Mouse (Mus musculus): ENCODE measurements around the gene Sept9. TPM values are rescaled to one million over a fixed set of nuclear protein-coding genes. Genes with fewer than 3 reads are reported as not detected.

Sept9 gene
- polyA plus RNA-seq, 1 experiment: 253 TPM

DNA sequence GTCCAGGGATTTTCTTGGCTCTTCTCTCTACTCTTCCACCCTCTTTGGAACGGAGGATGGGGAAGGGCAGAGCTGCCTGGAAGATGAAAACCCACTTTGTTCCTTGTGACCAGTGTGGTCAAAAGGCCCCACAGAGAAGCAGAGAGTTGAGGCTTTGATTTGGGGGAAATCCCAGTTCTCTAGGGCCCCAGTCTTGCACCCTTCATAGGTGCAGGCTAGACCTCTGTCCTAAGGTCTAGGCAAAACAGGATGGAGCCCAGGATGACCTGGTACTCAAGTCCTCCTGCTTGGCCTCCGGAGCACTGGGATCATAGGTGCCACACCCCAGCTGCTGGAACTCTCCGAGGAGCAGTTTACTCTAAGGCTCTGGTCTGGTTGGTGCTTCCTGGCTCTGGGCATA, 157.5 kb downstream of the Sept9 start:
- H3K36me3 ChIP-seq (ENCODE audit: control insufficient read depth, insufficient read depth): peaks cover 44% of the 10 kb centered on the region
- no peaks in the 10 kb centered on the region for H3K27me3 ChIP-seq (ENCODE audit: control insufficient read depth, insufficient read depth, insufficient read length)
- H3K4me3 ChIP-seq: no peak overlapping the region
- no peak overlapping the region for H3ac ChIP-seq (ENCODE audit: control insufficient read depth, insufficient read length)
- TF ChIP-seq REST (IDR thresholded peaks at IDR 0.05; ENCODE audit: insufficient read depth, insufficient read length) (no peak), SRF (IDR thresholded peaks at IDR 0.05; ENCODE audit: control insufficient read depth, insufficient read length, low read depth) (no peak), USF1 (IDR thresholded peaks at IDR 0.05; ENCODE audit: low read depth) (no peak), MYOG (IDR thresholded peaks at IDR 0.05; ENCODE audit: control insufficient read depth in 1 of 3, insufficient read depth in 1 of 3, insufficient read length in 2 of 3, low read depth in 2 of 3) (no peak), POLR2A (IDR thresholded peaks at IDR 0.05; ENCODE audit: insufficient read length, low read depth) (no peak), POLR2AphosphoS2 (IDR thresholded peaks at IDR 0.05; ENCODE audit: insufficient read length, low read depth) (no peak), TCF3 (IDR thresholded peaks at IDR 0.05; ENCODE audit: insufficient read length, low read depth) (no peak), MAX (IDR thresholded peaks at IDR 0.05; ENCODE audit: low read depth) (no peak), CEBPB (IDR thresholded peaks at IDR 0.05; ENCODE audit: insufficient read depth, poor library complexity, severe bottlenecking) (no peak), TCF12 (IDR thresholded peaks at IDR 0.05; ENCODE audit: insufficient read depth, poor library complexity, severe bottlenecking) (no peak), E2F4 (IDR thresholded peaks at IDR 0.05; ENCODE audit: insufficient read depth) (no peak), MYOD1 (IDR thresholded peaks at IDR 0.05; ENCODE audit: control insufficient read depth in 1 of 3, insufficient read length in 2 of 3, low read depth in 2 of 3) (no peak)
- peaks cover 19% of the 10 kb centered on the region for H3K79me2 ChIP-seq (ENCODE audit: control insufficient read depth, insufficient read depth)
- no peak overlapping the region for H3K4me2 ChIP-seq (ENCODE audit: low read depth)

GRCm38 (mm10) chr11:117357916-117358639, 158.6 kb downstream of the Sept9 start:
- peaks cover 18% of the 10 kb centered on the region for H3K79me2 ChIP-seq (ENCODE audit: control insufficient read depth, insufficient read depth)
- H3K4me2 ChIP-seq (ENCODE audit: low read depth): no peak overlapping the region
- no peaks in the 10 kb centered on the region for H3K27me3 ChIP-seq (ENCODE audit: control insufficient read depth, insufficient read depth, insufficient read length)
- no peak overlapping the region for H3ac ChIP-seq (ENCODE audit: control insufficient read depth, insufficient read length)
- TF ChIP-seq MYOD1 (IDR thresholded peaks at IDR 0.05; ENCODE audit: control insufficient read depth in 1 of 3, insufficient read length in 2 of 3, low read depth in 2 of 3): no peak
- no peak for TF ChIP-seq POLR2AphosphoS2 (IDR thresholded peaks at IDR 0.05; ENCODE audit: insufficient read length, low read depth)
- no peak for TF ChIP-seq E2F4 (IDR thresholded peaks at IDR 0.05; ENCODE audit: insufficient read depth)
- no peak for TF ChIP-seq CEBPB (IDR thresholded peaks at IDR 0.05; ENCODE audit: insufficient read depth, poor library complexity, severe bottlenecking)
- TF ChIP-seq TCF3 (IDR thresholded peaks at IDR 0.05; ENCODE audit: insufficient read length, low read depth): no peak
- TF ChIP-seq SRF (IDR thresholded peaks at IDR 0.05; ENCODE audit: control insufficient read depth, insufficient read length, low read depth): no peak
- no peak for TF ChIP-seq TCF12 (IDR thresholded peaks at IDR 0.05; ENCODE audit: insufficient read depth, poor library complexity, severe bottlenecking)
- TF ChIP-seq USF1 (IDR thresholded peaks at IDR 0.05; ENCODE audit: low read depth): no peak
- TF ChIP-seq POLR2A (IDR thresholded peaks at IDR 0.05; ENCODE audit: insufficient read length, low read depth): no peak
- no peak for TF ChIP-seq MYOG (IDR thresholded peaks at IDR 0.05; ENCODE audit: control insufficient read depth in 1 of 3, insufficient read depth in 1 of 3, insufficient read length in 2 of 3, low read depth in 2 of 3)
- no peak for TF ChIP-seq REST (IDR thresholded peaks at IDR 0.05; ENCODE audit: insufficient read depth, insufficient read length)
- TF ChIP-seq MAX (IDR thresholded peaks at IDR 0.05; ENCODE audit: low read depth): no peak
- H3K4me3 ChIP-seq: no peak overlapping the region
- peaks cover 52% of the 10 kb centered on the region for H3K36me3 ChIP-seq (ENCODE audit: control insufficient read depth, insufficient read depth)

DNA sequence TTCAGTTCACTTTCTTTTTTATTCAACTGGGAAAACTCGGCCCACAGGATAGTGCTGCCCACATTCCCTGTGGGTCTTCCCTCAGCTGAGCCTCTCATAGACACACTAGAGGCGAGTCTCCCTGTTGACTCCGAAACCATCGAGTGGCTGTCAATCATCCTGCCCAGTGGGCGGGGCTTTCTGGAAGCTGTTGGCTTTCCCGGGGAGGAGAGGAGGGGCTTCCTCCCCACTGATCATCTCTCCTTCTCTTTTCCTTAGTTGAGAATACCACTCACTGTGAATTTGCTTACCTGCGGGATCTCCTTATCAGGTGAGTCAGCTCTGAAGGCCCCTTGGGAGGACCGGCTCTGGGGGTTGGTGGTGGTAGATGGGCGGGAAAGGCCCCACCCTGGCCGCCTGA, 159.7 kb downstream of the Sept9 start:
- TF ChIP-seq POLR2AphosphoS2 (IDR thresholded peaks at IDR 0.05; ENCODE audit: insufficient read length, low read depth) (no peak), SRF (IDR thresholded peaks at IDR 0.05; ENCODE audit: control insufficient read depth, insufficient read length, low read depth) (no peak), REST (IDR thresholded peaks at IDR 0.05; ENCODE audit: insufficient read depth, insufficient read length) (no peak), MYOG (IDR thresholded peaks at IDR 0.05; ENCODE audit: control insufficient read depth in 1 of 3, insufficient read depth in 1 of 3, insufficient read length in 2 of 3, low read depth in 2 of 3) (no peak), E2F4 (IDR thresholded peaks at IDR 0.05; ENCODE audit: insufficient read depth) (no peak), CEBPB (IDR thresholded peaks at IDR 0.05; ENCODE audit: insufficient read depth, poor library complexity, severe bottlenecking) (no peak), TCF12 (IDR thresholded peaks at IDR 0.05; ENCODE audit: insufficient read depth, poor library complexity, severe bottlenecking) (no peak), USF1 (IDR thresholded peaks at IDR 0.05; ENCODE audit: low read depth) (no peak), TCF3 (IDR thresholded peaks at IDR 0.05; ENCODE audit: insufficient read length, low read depth) (no peak), POLR2A (IDR thresholded peaks at IDR 0.05; ENCODE audit: insufficient read length, low read depth) (no peak)

GRCm38 (mm10) chr11:117359870-117360269, 160.4 kb downstream of the Sept9 start:
- TF ChIP-seq POLR2A (IDR thresholded peaks at IDR 0.05; ENCODE audit: insufficient read length, low read depth) (no peak), MYOG (IDR thresholded peaks at IDR 0.05; ENCODE audit: control insufficient read depth in 1 of 3, insufficient read depth in 1 of 3, insufficient read length in 2 of 3, low read depth in 2 of 3) (no peak), POLR2AphosphoS2 (IDR thresholded peaks at IDR 0.05; ENCODE audit: insufficient read length, low read depth) (no peak), TCF12 (IDR thresholded peaks at IDR 0.05; ENCODE audit: insufficient read depth, poor library complexity, severe bottlenecking) (no peak), TCF3 (IDR thresholded peaks at IDR 0.05; ENCODE audit: insufficient read length, low read depth) (no peak), SRF (IDR thresholded peaks at IDR 0.05; ENCODE audit: control insufficient read depth, insufficient read length, low read depth) (no peak), REST (IDR thresholded peaks at IDR 0.05; ENCODE audit: insufficient read depth, insufficient read length) (no peak), MAX (IDR thresholded peaks at IDR 0.05; ENCODE audit: low read depth) (no peak), USF1 (IDR thresholded peaks at IDR 0.05; ENCODE audit: low read depth) (no peak), CEBPB (IDR thresholded peaks at IDR 0.05; ENCODE audit: insufficient read depth, poor library complexity, severe bottlenecking) (no peak), E2F4 (IDR thresholded peaks at IDR 0.05; ENCODE audit: insufficient read depth) (no peak), MYOD1 (IDR thresholded peaks at IDR 0.05; ENCODE audit: control insufficient read depth in 1 of 3, insufficient read length in 2 of 3, low read depth in 2 of 3) (no peak)
- Histone ChIP-seq H3ac (ENCODE audit: control insufficient read depth, insufficient read length) (no peak overlapping the region), H3K4me2 (ENCODE audit: low read depth) (no peak overlapping the region), H3K4me3 (no peak overlapping the region), H3K27me3 (ENCODE audit: control insufficient read depth, insufficient read depth, insufficient read length) (no peaks in the 10 kb centered on the region), H3K36me3 (ENCODE audit: control insufficient read depth, insufficient read depth) (peaks cover 52% of the 10 kb centered on the region), H3K79me2 (ENCODE audit: control insufficient read depth, insufficient read depth) (peaks cover 18% of the 10 kb centered on the region)

More for the DNA sequence above, 159.7 kb downstream of the Sept9 start:
- peaks cover 57% of the 10 kb centered on the region for H3K36me3 ChIP-seq (ENCODE audit: control insufficient read depth, insufficient read depth)
- no peak overlapping the region for H3ac ChIP-seq (ENCODE audit: control insufficient read depth, insufficient read length)
- H3K4me2 ChIP-seq (ENCODE audit: low read depth): no peak overlapping the region
- H3K27me3 ChIP-seq (ENCODE audit: control insufficient read depth, insufficient read depth, insufficient read length): no peaks in the 10 kb centered on the region
- no peak overlapping the region for H3K4me3 ChIP-seq
- H3K79me2 ChIP-seq (ENCODE audit: control insufficient read depth, insufficient read depth): peaks cover 18% of the 10 kb centered on the region
